Mouse (Mus musculus) embryo, embryonic 10 days (tissue): ENCODE results near the gene Serinc1.
A peak's percentile ranks its signal among the peaks of the same experiment; 100 is the strongest.
"Not testable (repeated sequence)": the region's sequence is repeated elsewhere in the genome, so short reads cannot be mapped to it uniquely, and the experiment has no call there.

Experiments used
- DNase-seq: peaks from one replicate; pipeline ENCODE4 v3.0.0-alpha.2; 2015; ENCODE audit warnings: low spot score

The Serinc1 gene

GRCm38 (mm10) chr10:57532218-57533101, at the start of gene Serinc1:
Gene Serinc1, minus strand, starts transcription at chr10:57532530.
- peak; percentile 98 for DNase-seq

DNA sequence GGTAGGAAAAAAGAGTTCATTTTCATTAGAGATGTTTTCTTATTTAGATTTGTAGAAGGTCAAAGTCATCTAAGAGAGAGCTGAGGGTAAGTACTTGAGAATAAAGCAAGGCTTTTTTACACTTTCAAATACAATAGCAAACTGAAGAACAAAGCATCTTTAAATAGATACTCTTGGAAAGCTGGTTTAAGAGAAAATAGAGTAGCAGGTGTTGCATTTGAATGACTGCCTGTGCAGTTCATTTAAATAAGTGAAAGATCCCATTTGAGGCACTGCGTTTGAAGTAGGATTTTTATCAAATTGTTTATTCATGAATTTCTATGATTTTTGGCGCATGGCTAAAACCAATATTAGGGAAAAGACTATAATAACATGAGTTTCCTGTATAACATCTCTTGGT, 44.4 kb upstream of the Serinc1 start:
- DNase-seq, result no peak

DNA sequence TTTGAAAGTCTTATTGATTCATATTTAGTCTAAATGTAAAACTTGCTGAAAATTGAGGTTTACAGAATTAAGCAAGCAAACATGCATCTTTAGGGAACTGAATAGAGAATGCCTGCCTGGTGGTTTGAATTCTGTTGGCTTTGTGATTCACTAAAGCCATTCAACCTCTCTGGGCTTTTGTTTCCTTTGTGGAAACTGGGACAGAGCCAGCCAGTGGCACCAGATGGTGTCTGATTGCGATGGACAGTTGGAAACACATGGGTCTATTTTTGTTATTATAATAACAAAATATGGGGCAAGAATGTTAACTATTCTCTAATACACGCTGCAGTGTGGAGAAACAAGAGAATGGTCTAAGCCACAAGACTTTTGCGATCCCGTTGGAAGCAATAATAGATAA, 39.8 kb upstream of the Serinc1 start:
- DNase-seq, result peak; percentile 35

GRCm38 (mm10) chr10:57571211-57571730, 38.9 kb upstream of the Serinc1 start:
- peak; percentile 82 for DNase-seq

DNA sequence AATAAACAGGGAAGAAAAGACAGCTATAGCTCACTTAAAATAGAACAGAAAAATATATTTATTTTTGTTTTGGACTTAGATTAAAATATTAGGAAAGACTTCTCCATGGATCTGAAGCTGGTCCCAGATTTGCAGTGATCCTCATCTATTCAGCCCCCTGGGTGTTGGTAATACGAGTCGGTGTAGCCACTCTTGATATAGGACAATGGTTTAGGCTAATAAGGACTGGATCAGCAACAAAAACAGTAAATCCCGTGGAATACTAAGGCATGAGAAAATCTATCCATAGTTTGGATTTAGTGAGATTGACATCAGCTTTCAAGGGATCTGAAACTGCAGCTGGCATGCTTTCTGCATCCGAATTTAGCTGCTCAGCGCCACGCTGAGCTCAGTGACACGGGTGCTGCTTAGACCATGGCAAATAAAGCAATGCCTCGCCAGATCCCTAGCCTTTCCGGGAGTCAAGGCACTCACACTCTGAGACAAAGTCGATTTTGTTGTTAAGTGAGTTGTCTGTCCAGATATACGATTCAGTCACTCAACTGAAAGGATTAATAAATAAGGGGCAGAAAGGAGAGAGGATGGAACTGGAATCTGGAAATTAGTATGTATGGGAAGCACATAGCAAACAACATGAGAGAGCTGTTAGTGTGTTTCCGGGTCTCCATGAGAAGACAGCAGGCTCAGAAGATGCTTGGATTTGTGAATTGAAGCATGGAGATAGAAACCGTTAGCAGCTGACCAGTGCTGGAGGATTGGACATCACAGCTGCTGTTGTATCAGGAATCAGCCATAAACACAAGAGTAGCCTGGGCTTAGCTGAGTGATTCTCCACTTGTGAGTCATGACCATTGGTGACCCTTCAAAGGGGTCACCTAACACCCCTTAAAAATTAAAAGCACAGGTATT, 36.9 kb upstream of the Serinc1 start:
- DNase-seq, result no peak

DNA sequence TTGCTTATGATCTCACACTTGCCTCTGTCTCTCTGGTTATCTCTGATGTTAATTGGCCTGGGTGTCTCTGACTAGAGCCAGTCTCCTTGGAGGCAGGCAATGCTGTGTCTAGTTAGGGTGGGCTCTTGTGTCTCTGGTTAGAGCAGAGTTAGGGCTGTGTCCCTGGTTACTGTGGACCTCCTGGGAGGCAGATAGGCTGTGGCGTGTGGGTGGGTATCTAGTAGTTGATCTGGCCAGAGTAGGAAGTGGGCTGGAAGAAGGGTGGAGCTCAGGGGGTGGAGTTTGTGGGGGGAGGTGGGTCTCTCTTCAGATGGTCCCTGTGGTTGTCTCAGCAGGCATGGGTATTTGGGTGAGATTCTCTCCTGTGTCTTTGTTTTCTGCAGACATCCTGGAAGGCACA, 33.9 kb upstream of the Serinc1 start:
- DNase-seq, result no peak

GRCm38 (mm10) chr10:57557597-57557996, 25.3 kb upstream of the Serinc1 start:
- DNase-seq, result no peak

DNA sequence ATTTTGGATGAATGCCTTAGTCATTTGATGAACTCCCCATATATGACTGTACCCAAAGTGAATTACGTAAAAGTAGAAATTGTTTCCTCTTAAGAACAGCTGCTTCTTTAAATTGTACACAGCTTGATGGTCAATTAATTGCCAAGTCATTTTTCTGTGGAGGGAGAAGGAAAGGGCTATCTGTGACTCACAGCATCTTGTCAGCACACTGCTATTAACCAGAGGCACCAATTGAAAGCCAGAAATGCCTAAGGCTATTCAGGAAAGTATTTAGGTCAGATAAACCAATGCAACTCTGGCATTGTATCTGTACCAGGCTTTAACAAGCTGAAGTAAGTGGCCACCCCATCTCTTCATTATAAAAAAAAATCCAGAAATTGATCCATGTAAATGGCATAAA, 21.4 kb upstream of the Serinc1 start:
- no peak for DNase-seq

- no peak for DNase-seq
These were observed 17.3 kb upstream of the Serinc1 start for GRCm38 (mm10) chr10:57549631-57550030.

DNA sequence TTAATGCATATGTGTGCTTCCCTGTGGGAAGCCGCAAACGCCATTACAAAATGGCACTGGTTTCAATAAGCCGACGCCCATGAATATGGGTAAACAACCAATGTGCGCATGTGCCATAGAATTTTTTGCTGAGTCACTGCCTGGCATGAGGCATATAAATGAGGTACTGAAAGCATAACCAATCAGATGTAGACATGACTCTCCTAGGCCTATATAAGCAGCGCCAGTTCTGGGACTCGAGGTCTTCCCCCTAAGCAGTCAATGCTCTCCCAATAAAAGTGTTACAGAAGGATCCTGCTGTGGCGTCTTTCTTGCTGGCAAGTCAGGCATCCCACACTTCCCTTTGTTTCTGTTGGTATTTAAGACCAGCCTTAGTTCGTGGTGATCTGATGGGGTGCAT, 11.6 kb upstream of the Serinc1 start:
- DNase-seq, result not testable (repeated sequence)

DNA sequence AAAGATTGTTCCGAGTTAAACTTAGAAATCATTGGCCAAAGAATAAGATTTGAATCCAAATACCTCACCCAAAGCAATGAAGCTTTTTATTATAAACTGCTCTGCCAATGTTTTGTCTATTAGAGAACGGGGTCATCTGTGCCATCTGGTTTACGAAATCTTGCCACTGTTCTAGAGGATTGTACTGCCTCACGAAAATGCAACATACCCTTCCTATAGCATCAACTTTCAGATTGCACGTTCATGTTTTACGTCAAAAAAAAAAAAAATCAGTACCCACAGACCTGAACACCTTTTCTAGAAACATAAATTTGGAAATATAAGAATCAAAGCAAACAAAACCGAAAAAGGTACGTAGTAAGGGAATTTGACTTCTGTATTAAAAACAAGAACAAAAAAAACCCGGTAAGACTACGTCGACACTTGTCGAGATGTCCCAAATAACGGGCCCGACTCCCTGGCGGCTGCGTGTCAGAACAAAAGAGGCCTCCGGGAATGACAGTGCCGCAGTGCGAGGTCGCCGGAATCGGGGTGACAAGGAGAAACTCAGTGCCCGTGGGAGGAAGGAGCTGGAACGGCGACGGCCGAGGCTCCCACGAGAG, 613 bp downstream of the Serinc1 start:
- peak; percentile 10 for DNase-seq

DNA sequence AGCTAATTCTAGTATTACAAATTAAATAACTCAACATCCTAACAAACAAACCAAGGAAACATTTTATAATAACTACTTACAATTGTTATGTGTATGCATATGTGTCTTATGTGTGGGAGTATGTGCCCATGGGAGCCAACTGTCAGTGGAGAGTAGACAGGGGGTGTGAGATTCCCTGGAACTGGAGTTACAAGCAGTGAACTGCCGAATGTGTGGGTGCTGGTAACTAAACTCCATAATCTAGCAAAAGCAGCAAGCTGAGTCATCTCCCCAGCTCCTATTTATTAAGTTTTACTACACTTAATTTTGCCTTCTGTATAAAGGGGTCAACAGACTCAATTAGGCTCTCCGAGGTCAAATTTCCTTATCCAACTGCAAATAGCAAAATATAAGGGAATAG, 1.3 kb downstream of the Serinc1 start:
- DNase-seq, result no peak

GRCm38 (mm10) chr10:57526469-57526868, 5.9 kb downstream of the Serinc1 start:
- no peak for DNase-seq

- DNase-seq, result no peak
These were observed 17.1 kb downstream of the Serinc1 start for GRCm38 (mm10) chr10:57515278-57515677.

DNA sequence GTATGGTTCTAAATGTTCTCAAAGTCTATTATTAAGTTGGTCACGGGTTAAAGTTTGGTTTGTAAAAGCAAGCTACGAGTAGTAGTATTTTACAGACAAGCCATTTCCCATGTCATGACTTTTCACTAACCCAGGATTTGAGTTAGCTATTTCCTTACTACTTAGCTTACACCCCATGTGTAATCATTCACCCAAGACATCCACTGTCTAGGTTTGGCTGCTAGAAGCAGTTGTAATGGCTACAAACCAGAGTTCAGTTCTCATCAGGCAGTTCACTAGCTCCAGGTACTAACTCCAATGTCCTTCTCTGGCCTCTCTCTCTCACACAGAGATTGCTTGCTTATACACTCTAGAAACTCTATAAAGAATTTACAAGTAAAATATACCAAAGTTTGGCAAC, 17.7 kb downstream of the Serinc1 start:
- DNase-seq, result no peak

DNA sequence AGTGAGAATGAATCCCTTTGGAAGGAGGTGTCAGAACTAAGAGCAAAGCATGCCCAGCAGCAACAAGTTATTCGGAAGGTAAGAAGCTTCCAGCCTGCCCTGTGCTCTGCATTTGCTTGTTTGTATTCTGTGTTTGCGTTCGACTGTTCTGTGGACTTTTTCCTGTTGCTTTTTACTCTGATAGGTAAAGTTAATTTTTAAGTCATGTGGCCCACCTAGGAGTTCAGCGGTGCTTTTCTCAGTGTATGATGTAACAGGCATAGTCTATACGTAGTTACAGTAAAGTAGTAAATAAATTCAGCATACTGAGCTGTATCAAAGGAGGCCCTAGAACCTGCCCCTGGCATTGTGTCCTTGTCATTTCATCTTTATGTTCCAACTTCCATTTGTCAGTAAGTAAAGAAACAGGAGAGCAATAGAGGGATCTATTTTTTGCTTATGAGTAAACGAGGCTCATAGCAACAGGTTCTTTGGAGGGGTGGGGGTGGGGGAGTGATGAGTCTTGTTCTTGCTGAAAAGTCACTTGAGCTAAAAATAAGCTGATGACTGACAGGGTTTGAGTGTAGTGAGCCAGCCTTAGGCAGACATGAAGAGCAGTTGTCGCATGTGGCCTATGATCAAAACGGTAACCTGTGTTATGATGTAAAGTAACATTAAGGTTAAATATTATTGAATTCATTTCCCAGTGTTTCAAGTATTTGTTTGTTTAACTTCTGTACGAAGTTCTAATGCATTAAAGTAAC, 32.7 kb downstream of the Serinc1 start:
- DNase-seq, result no peak

- DNase-seq, result no peak
These were observed 40.3 kb downstream of the Serinc1 start for GRCm38 (mm10) chr10:57492050-57492449.

DNA sequence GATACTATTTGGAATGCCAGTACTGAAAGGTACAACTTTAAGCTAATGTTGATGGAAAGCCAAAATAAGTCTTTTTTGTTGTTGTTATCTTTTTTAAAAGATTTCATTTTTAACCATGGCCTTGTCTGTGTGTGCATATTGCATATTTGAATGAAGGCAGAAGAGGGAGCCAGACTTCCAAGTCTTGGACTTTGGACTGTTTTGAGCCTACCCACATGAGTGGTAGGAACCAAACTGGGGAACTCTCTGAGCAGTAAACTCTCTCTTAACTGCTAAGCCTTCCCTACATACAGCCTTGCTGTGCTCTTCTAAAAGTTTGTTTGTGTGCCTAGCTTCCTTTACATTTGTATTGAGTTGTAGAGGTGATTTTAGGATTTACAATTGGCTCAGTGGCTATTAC, 43.7 kb downstream of the Serinc1 start:
- DNase-seq, result no peak

DNA sequence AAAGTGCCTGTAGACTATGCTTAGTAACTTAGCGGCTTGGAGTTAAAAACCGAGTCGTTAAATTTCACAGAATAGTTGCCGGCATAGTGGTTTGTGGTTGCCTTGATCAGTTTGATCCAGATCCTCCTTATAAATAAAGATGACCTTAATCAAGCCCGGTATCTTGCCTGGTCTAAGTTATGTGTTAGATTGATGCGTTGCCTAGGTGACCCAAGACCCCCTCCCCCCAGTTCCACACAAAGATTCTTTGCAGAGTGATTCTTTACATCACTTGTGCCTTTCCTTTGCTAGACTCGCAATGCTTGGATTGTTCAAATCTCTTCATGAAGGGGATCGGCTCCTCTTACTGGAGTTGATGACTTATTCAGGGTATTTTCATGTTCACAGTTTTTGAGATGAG, 45.1 kb downstream of the Serinc1 start:
- peak; percentile 69 for DNase-seq

DNA sequence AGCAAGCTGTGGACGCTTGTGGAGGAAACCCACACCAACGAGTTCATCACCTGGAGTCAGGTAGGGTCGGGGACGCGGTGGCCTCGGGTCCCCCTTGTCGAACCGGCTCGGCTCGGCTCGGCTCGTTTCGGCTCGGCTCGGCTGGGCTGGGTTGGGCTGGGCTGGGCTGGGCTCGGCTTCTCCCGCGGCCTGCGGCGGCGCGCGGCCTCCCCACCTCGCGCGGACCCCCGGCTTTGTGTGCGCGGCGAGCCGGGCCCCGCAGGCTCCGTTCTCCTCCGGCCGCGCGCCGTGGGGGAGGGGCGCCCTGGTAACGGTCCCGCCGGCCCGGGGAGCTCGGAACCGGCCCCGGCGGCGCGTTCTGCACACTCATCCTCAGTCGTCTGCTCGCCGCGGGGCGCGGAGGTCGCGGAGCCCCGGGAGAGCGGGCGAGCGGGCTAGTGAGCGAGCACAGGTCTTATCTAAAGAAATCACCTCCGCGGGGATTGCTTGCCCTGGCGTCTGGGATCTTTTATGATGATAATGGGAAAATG, 45.7 kb downstream of the Serinc1 start:
- no peak for DNase-seq

DNA sequence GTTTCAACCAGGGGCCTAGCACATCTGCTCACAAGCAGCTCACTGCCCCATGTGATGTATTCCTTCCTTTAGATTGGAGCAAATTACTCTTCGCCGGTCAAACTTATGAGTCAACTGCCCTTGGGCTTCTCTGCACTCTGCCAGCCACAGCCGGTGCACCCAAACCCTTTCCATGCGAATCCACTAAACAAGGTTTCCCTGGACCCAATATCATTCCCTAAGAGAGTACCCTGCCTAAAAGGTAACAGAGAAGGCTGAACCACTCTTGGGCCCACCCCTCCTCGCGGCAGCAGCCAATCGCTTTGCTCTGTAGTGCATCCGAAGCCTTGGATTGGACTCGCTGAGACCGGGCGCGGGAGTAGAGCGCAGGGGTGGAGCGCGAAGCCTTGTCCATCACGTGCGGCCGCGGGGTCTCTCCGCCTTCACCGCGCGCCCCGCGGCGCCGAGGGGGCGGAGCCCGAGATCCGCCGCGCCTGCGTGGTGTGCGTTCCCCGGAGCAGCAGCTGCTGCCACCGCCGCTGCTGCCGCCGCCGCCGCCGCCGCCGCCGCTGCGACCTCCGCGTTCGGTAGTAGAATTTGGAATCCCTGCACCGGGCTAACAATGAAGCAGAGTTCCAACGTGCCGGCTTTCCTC, 46.3 kb downstream of the Serinc1 start, which contains the start of gene Hsf2:
Gene Hsf2 (plus strand): TSS at position 478 of the 634 bp plus-strand sequence.
- DNase-seq, result peak; percentile 97
